In the genomic region with DNA sequence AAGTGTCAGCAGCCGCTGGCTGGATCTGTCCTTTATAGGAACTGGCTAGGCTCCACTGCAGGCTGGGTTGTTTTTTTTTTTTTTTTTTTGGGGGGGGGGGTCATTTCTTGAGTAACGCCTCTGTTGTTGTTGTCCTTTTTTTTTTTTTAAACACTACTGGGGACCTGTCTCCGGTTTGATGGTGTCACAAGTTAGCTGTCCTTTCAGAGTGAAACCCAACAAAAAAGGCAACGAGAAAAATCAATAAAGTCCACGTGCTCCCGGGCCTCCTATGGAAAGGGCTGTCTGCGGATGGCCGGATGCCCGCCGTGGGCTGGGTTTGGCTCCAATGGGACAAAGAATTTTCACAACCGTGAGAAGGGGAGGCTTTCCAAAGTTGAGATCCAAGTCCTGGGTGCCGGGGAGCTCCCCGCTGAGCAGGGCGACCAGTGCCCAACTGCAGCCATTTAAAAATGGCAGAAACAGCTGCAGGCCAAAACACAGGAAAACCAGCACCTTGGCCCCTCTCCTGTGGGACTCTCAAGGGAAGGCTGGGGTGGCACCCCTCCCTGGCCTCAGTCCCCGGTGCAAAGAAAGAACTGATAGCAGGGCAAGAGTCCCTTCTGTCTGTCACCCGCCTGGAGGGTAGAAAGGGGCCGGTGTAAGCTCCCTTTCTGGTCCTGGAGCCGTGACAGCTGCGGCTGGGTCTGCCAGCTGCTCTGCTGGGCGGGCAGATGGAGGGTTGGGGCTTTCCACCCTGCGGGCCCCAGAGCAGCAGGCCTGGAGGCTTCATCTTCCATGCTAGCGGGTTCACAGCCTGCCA, we compare ENCODE assay signal across 8 mouse cellular contexts. TPM values are rescaled to one million over a fixed set of nuclear protein-coding genes. Genes with fewer than 3 reads are reported as not detected.
DNase-seq lines count a peak whose midpoint lies in the region; ATAC-seq lines count a peak whose summit lies in the region.

No protein-coding gene starts in this region.

- H3K4me3 ChIP-seq in hindbrain, embryonic 15.5 days: peak overlapping the region; percentile 86

- intact Hi-C loops in left cerebral cortex, postnatal 14 days (cut with DNase I): loop anchor here (1.0 to 10.0 kb wide), 2 partner anchors 21 to 91 kb away; a partner anchor contains a TSS

- peak; percentile 97 for DNase-seq in adipocyte (ENCODE audit: low spot score)
- DNase-seq in cerebellum, postnatal 25 days: peak; percentile 52 to 67
- DNase-seq in gastrocnemius, adult 18-20 months (ENCODE audit: low spot score): peak; percentile 71
- peak; percentile 65 to 73 for DNase-seq in left cerebral cortex, postnatal 14 days (ENCODE audit: low spot score in 2 of 2)
- peak; percentile 32 to 50 for DNase-seq in right cerebral cortex, postnatal 36 days (ENCODE audit: low spot score in 2 of 2)

- no peaks in the 10 kb centered on the region for H3K9me3 ChIP-seq in hindbrain, embryonic 15.5 days

- no peaks in the 10 kb centered on the region for H3K27me3 ChIP-seq in hindbrain, embryonic 15.5 days

- peak; percentile 62 for ATAC-seq in hindbrain, embryonic 15.5 days (ENCODE audit: low FRiP score, low read depth)
- peak; percentile 43; the same call in 1 of the 2 replicates for ATAC-seq in megakaryocyte-erythroid progenitor cell, adult 5-6 weeks (replicated peaks; ENCODE audit: low FRiP score, low TSS enrichment, poor library complexity, severe bottlenecking)
- no peak for ATAC-seq in monocyte, adult 5-6 weeks (replicated peaks; ENCODE audit: insufficient number of reproducible peaks, low FRiP score, low TSS enrichment, poor library complexity, severe bottlenecking)

- WGBS in hindbrain, embryonic 15.5 days: under 1% methylated on average over 21 of the region's 22 CpGs

- H3K4me2 ChIP-seq in hindbrain, embryonic 15.5 days: peak overlapping the region; percentile 93

- peak overlapping the region; percentile 99 for H3K27ac ChIP-seq in hindbrain, embryonic 15.5 days (replicated peaks)

- no peaks in the 10 kb centered on the region for H3K36me3 ChIP-seq in hindbrain, embryonic 15.5 days

- H3K4me1 ChIP-seq in hindbrain, embryonic 15.5 days (replicated peaks): peaks cover 41% of the 10 kb centered on the region

- peak overlapping the region; percentile 96 for H3K9ac ChIP-seq in hindbrain, embryonic 15.5 days

RNA-seq across cellular contexts. Expression of a gene that starts 2.4 kb away (rescaled TPM):
- 10 to 100 TPM in 1 of 2 experiments, 1 to 10 TPM in 1; 9.4 to 10.5 TPM for total RNA-seq in gastrocnemius, adult 18-20 months (2021)
- 38.7 and 40.0 TPM in 2 replicates for polyA plus RNA-seq in hindbrain, embryonic 15.5 days (2015; fragmentation: Nextera tagmentation; extraction: Ambion mirVana)
- 10 to 100 TPM; 76.2 to 79.1 TPM for total RNA-seq in left cerebral cortex, postnatal 14 days (2021)
- total RNA-seq in megakaryocyte-erythroid progenitor cell, adult 5-6 weeks (2014; fragmentation: Nextera tagmentation): 34.6 and 46.7 TPM in 2 replicates
- 18.7 and 26.4 TPM in 2 replicates for total RNA-seq in megakaryocyte-erythroid progenitor cell, adult 5-6 weeks (2017)
- 1.3 to 5.0 TPM (median 2.7 TPM) in 3 replicates for total RNA-seq in monocyte, adult 5-6 weeks (2017)

RNA-seq across cellular contexts. Expression of a gene that starts 48.5 kb away (rescaled TPM):
- total RNA-seq in gastrocnemius, adult 18-20 months (2021): 10 to 100 TPM; 59.3 to 63.2 TPM
- 18.3 and 20.6 TPM in 2 replicates for polyA plus RNA-seq in hindbrain, embryonic 15.5 days (2015; fragmentation: Nextera tagmentation; extraction: Ambion mirVana)
- total RNA-seq in left cerebral cortex, postnatal 14 days (2021): 10 to 100 TPM; 19.2 to 22.6 TPM
- total RNA-seq in megakaryocyte-erythroid progenitor cell, adult 5-6 weeks (2014; fragmentation: Nextera tagmentation): 25.0 and 30.1 TPM in 2 replicates
- 5.1 and 7.9 TPM in 2 replicates for total RNA-seq in megakaryocyte-erythroid progenitor cell, adult 5-6 weeks (2017)
- 17.5 to 37.6 TPM (median 22.9 TPM) in 3 replicates for total RNA-seq in monocyte, adult 5-6 weeks (2017)

Comparison
In these comparisons a context has a peak if more than half of its experiments do, and no peak if none do; other contexts are left out.
1. DNase-seq: peak in every context shown above with its lines; median percentile 97 in adipocyte; 71 in gastrocnemius, adult 18-20 months; 69 in left cerebral cortex, postnatal 14 days; 60 in cerebellum, postnatal 25 days; 41 in right cerebral cortex, postnatal 36 days.